ENCODE assay signal across 14 mouse cellular contexts in the genomic region with DNA sequence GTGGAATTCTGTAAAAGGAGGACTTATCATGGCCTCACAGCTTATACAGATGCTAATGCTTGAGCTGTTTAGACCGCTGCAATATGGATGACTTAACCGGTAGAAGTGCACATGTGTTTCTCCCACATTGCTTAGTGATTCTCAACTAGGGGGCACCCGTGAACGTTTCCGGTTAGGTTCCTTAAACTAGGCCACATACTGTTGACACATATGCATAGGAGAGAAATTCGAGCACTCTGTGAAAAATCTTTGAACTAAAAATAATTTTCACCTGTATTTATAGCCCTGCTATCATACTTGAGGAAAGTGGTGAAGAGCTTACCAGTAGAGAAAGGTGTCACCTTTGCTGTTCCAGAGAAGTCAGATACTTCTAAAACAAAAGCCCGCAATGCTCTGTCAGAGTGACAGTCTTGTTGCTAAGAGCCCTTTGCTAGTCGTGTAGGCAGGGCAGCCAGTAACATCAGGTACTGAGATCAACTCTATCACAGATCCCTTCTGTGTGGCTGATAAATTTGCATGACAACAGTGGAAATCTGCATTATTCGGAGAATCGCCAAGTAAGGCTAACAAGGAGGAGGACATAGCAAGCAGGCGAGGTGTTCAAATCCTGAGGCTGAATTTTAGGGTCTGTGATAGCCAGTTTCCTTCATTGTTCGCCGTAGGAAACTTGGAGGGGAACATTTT. TPM values are rescaled to one million over a fixed set of nuclear protein-coding genes. Genes with fewer than 3 reads are reported as not detected.
DNase-seq lines count a peak whose midpoint lies in the region; ATAC-seq lines count a peak whose summit lies in the region.
"Had no signal": no experiment of that assay in that cellular context is flagged by ENCODE, and none has a peak within 500 bp of the region (broad histone marks: within the 10 kb centered on the region; RNA-seq: fewer than 3 reads in every experiment).

No protein-coding gene starts in this region.

- 49% methylated on average over 13 of the region's 13 CpGs for WGBS in heart, embryonic 13.5 days
- 71% methylated on average over 13 of the region's 13 CpGs for WGBS in kidney, embryonic 15.5 days
- WGBS in midbrain, embryonic 10.5 days, result 52% methylated on average over 13 of the region's 13 CpGs

- no peak overlapping the region for H3K9ac ChIP-seq in heart, embryonic 13.5 days
- no peak overlapping the region for H3K9ac ChIP-seq in kidney, embryonic 15.5 days
- H3K9ac ChIP-seq: forebrain, embryonic 13.5 days; hindbrain, embryonic 15.5 days had no signal

- DNase-seq in heart, postnatal 36 days, result no peak
- peak; percentile 13 for DNase-seq in testis, postnatal 10 days (ENCODE audit: low spot score)
- no peak for DNase-seq in testis, postnatal 14 days (ENCODE audit: low spot score)
- DNase-seq in natural killer cell, adult 2 months (ENCODE audit: low spot score in 2 of 2), result peak; percentile 61
- no peak for DNase-seq in yolk sac, embryonic 10.5 days (ENCODE audit: low spot score)
- DNase-seq in midbrain, embryonic 10.5 days (ENCODE audit: low spot score), result no peak
- DNase-seq: cerebellum, postnatal 10 days; gastrocnemius, postnatal 25 days; kidney, postnatal 4 days had no signal

- no peaks in the 10 kb centered on the region for H3K27me3 ChIP-seq in heart, embryonic 13.5 days (replicated peaks)
- no peaks in the 10 kb centered on the region for H3K27me3 ChIP-seq in kidney, embryonic 15.5 days
- H3K27me3 ChIP-seq in midbrain, embryonic 10.5 days (ENCODE audit: low read depth, poor library complexity, severe bottlenecking), result no peaks in the 10 kb centered on the region
- H3K27me3 ChIP-seq: forebrain, embryonic 13.5 days; hindbrain, embryonic 15.5 days had no signal

- ATAC-seq in heart, embryonic 13.5 days (ENCODE audit: extremely low read depth, insufficient number of reproducible peaks, low FRiP score, low TSS enrichment), result no peak
- no peak for ATAC-seq in kidney, embryonic 15.5 days (replicated peaks; ENCODE audit: low FRiP score)
- ATAC-seq: forebrain, embryonic 13.5 days had no signal

- H3K36me3 ChIP-seq in heart, embryonic 13.5 days, result no peaks in the 10 kb centered on the region
- no peaks in the 10 kb centered on the region for H3K36me3 ChIP-seq in kidney, embryonic 15.5 days
- H3K36me3 ChIP-seq in midbrain, embryonic 10.5 days, result no peaks in the 10 kb centered on the region
- H3K36me3 ChIP-seq: hindbrain, embryonic 15.5 days; limb, embryonic 10.5 days had no signal

- peaks cover 47% of the 10 kb centered on the region for H3K4me1 ChIP-seq in heart, embryonic 13.5 days
- H3K4me1 ChIP-seq in kidney, embryonic 15.5 days, result peaks cover 26% of the 10 kb centered on the region
- peaks cover 30% of the 10 kb centered on the region for H3K4me1 ChIP-seq in midbrain, embryonic 10.5 days

- intact Hi-C loops in heart, postnatal 36 days (cut with DNase I), result no loop called here

- H3K4me3 ChIP-seq in heart, embryonic 13.5 days, result no peak overlapping the region
- H3K4me3 ChIP-seq in kidney, embryonic 15.5 days (replicated peaks), result no peak overlapping the region
- H3K4me3 ChIP-seq in midbrain, embryonic 10.5 days, result no peak overlapping the region
- H3K4me3 ChIP-seq: forebrain, embryonic 13.5 days; hindbrain, embryonic 15.5 days; limb, embryonic 10.5 days had no signal

- no peaks in the 10 kb centered on the region for H3K9me3 ChIP-seq in heart, embryonic 13.5 days
- no peaks in the 10 kb centered on the region for H3K9me3 ChIP-seq in kidney, embryonic 15.5 days (replicated peaks)
- no peaks in the 10 kb centered on the region for H3K9me3 ChIP-seq in midbrain, embryonic 10.5 days (replicated peaks)
- H3K9me3 ChIP-seq: forebrain, embryonic 13.5 days; hindbrain, embryonic 15.5 days; limb, embryonic 10.5 days had no signal

- no peak overlapping the region for H3K4me2 ChIP-seq in heart, embryonic 13.5 days
- H3K4me2 ChIP-seq in kidney, embryonic 15.5 days, result no peak overlapping the region
- H3K4me2 ChIP-seq: forebrain, embryonic 13.5 days; hindbrain, embryonic 15.5 days had no signal

- H3K27ac ChIP-seq in heart, embryonic 13.5 days (replicated peaks), result peak overlapping the region; percentile 91
- H3K27ac ChIP-seq in kidney, embryonic 15.5 days, result no peak overlapping the region
- no peak overlapping the region for H3K27ac ChIP-seq in midbrain, embryonic 10.5 days (replicated peaks)
- H3K27ac ChIP-seq: forebrain, embryonic 13.5 days; hindbrain, embryonic 15.5 days; limb, embryonic 10.5 days had no signal

RNA-seq across cellular contexts. Expression of gene Hivep2, which starts 50.6 kb away (rescaled TPM):
- polyA plus RNA-seq in heart, embryonic 13.5 days (2015; fragmentation: Nextera tagmentation; extraction: Ambion mirVana), result 3.8 and 4.2 TPM in 2 replicates
- total RNA-seq in heart, postnatal 36 days (2021), result 10 to 100 TPM; 23.5 to 25.2 TPM
- 4.6 and 5.9 TPM in 2 replicates for polyA plus RNA-seq in kidney, embryonic 15.5 days (2015; fragmentation: Nextera tagmentation; extraction: Ambion mirVana)
- polyA plus RNA-seq in midbrain, embryonic 10.5 days (2016; fragmentation: Nextera tagmentation; extraction: Ambion mirVana), result 1.2 and 2.0 TPM in 2 replicates

Comparison
In these comparisons a context has a peak if more than half of its experiments do, and no peak if none do; other contexts are left out.
1. DNase-seq: peak in testis, postnatal 10 days (single experiment) and natural killer cell, adult 2 months (2 of 2); none in heart, postnatal 36 days (0 of 2), testis, postnatal 14 days (single experiment), yolk sac, embryonic 10.5 days (single experiment) and midbrain, embryonic 10.5 days (single experiment).